ENCODE assay signal across 17 mouse cellular contexts in the genomic region with DNA sequence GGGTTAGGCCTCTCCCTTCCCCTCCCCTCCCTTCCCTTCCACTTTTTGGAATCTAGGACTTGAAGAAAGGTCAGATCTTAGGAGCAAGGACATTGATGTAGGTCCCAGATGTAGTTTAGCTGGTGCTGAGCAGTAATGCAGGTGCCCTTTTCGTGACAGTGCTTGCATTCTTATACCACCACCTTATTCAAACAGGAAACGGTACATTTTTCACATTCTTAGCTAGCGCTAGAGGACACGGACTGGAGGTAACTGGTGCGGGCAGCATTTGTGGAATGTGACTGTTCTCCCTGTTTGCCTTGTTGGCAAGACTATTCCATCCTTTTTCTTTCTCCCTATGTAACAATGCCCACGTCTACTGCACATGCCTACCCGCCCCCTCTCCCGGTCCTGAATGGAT.
A peak's percentile ranks its signal among the peaks of the same experiment; 100 is the strongest.
DNase-seq lines count a peak whose midpoint lies in the region; ATAC-seq and TF ChIP-seq lines count a peak whose summit lies in the region.
"Had no signal": no experiment of that assay in that cellular context is flagged by ENCODE, and none has a peak within 500 bp of the region (broad histone marks: within the 10 kb centered on the region; RNA-seq: fewer than 3 reads in every experiment).

No protein-coding gene starts in this region.

- 0 out of 2 replicates have a peak, but pooled peaks have one; percentile 14 for ATAC-seq in kidney, embryonic 15.5 days (replicated peaks; ENCODE audit: low FRiP score)
- ATAC-seq in lung, embryonic 16.5 days (ENCODE audit: low read depth) = peak; percentile 77
- ATAC-seq in intestine, postnatal 0 days = no peak
- ATAC-seq: inflammation-experienced regulatory T-cells, adult 6 months had no signal

- H3K4me2 ChIP-seq in kidney, embryonic 15.5 days = no peak overlapping the region
- H3K4me2 ChIP-seq in lung, embryonic 16.5 days (ENCODE audit: low read depth, low read length) = peak overlapping the region; percentile 26; the same call in 1 of the 2 replicates
- H3K4me2 ChIP-seq in intestine, postnatal 0 days (replicated peaks; ENCODE audit: low read depth) = no peak overlapping the region

- H3K27me3 ChIP-seq in heart, embryonic 10.5 days (ENCODE audit: insufficient read depth, poor library complexity, severe bottlenecking) = no peaks in the 10 kb centered on the region
- H3K27me3 ChIP-seq in kidney, embryonic 15.5 days = no peaks in the 10 kb centered on the region
- H3K27me3 ChIP-seq in lung, embryonic 16.5 days (ENCODE audit: control insufficient read depth, insufficient read depth, low read depth, low read length) = no peaks in the 10 kb centered on the region
- no peaks in the 10 kb centered on the region for H3K27me3 ChIP-seq in intestine, postnatal 0 days (replicated peaks; ENCODE audit: control insufficient read depth, insufficient read depth, low read length)
- H3K27me3 ChIP-seq: megakaryocyte, embryonic 14.5 days had no signal

- H3K36me3 ChIP-seq in heart, embryonic 10.5 days = no peaks in the 10 kb centered on the region
- H3K36me3 ChIP-seq in kidney, embryonic 15.5 days = no peaks in the 10 kb centered on the region
- H3K36me3 ChIP-seq in lung, embryonic 16.5 days (ENCODE audit: control insufficient read depth, insufficient read depth, low read length) = no peaks in the 10 kb centered on the region
- H3K36me3 ChIP-seq in intestine, postnatal 0 days (ENCODE audit: control insufficient read depth, insufficient read depth) = no peaks in the 10 kb centered on the region
- H3K36me3 ChIP-seq: G1E had no signal

- no peak for DNase-seq in heart, embryonic 10.5 days (ENCODE audit: low spot score)
- DNase-seq in heart, adult 9 months (ENCODE audit: low spot score in 2 of 2) = no peak
- peak; percentile 71 for DNase-seq in ZHBTc4 (ENCODE audit: low read depth, low spot score)
- no peak for DNase-seq in gastrocnemius, postnatal 14 days
- DNase-seq in spleen, postnatal 10 days (ENCODE audit: low spot score in 2 of 2) = no peak
- DNase-seq: B cell, adult 2 months; cerebellum, adult 9-10 months; heart, postnatal 36 days; right cerebral cortex, postnatal 25 days; thymus, postnatal 14 days had no signal

- 49% methylated on average over 8 of the region's 8 CpGs for WGBS in heart, embryonic 10.5 days
- 67% methylated on average over 8 of the region's 8 CpGs for WGBS in kidney, embryonic 15.5 days
- WGBS in lung, embryonic 16.5 days = 39% methylated on average over 8 of the region's 8 CpGs
- WGBS in intestine, postnatal 0 days = 61% methylated on average over 8 of the region's 8 CpGs

- H3K4me1 ChIP-seq in heart, embryonic 10.5 days = peaks cover 41% of the 10 kb centered on the region
- H3K4me1 ChIP-seq in kidney, embryonic 15.5 days = peaks cover 36% of the 10 kb centered on the region
- H3K4me1 ChIP-seq in lung, embryonic 16.5 days (replicated peaks; ENCODE audit: control insufficient read depth, insufficient read depth, low read length) = peaks cover 35% of the 10 kb centered on the region
- no peaks in the 10 kb centered on the region for H3K4me1 ChIP-seq in intestine, postnatal 0 days (replicated peaks; ENCODE audit: control insufficient read depth, insufficient read depth, low read length)

- no peak for TF ChIP-seq CTCF in intestine, postnatal 0 days (IDR thresholded peaks at IDR 0.05; ENCODE audit: low read depth)

- no peak overlapping the region for H3K4me3 ChIP-seq in heart, embryonic 10.5 days
- H3K4me3 ChIP-seq in kidney, embryonic 15.5 days (replicated peaks) = no peak overlapping the region
- no peak overlapping the region for H3K4me3 ChIP-seq in lung, embryonic 16.5 days (ENCODE audit: low read length)
- H3K4me3 ChIP-seq in intestine, postnatal 0 days (ENCODE audit: low read depth, low read length) = no peak overlapping the region
- H3K4me3 ChIP-seq: megakaryocyte, embryonic 14.5 days; myocyte had no signal

- intact Hi-C loops in gastrocnemius, postnatal 14 days (cut with DNase I; ENCODE audit: low total_unique reads) = no loop called here

- H3K9ac ChIP-seq in kidney, embryonic 15.5 days = no peak overlapping the region
- 0 out of 2 replicates have a peak overlapping the region, but pooled peaks have one; percentile 25 for H3K9ac ChIP-seq in lung, embryonic 16.5 days (ENCODE audit: low read length)
- H3K9ac ChIP-seq in intestine, postnatal 0 days (ENCODE audit: low read depth, low read length) = no peak overlapping the region

- H3K27ac ChIP-seq in heart, embryonic 10.5 days = peak overlapping the region; percentile 56
- 0 out of 2 replicates have a peak overlapping the region, but pooled peaks have one; percentile 9 for H3K27ac ChIP-seq in kidney, embryonic 15.5 days
- H3K27ac ChIP-seq in lung, embryonic 16.5 days (ENCODE audit: low read length) = peak overlapping the region; percentile 90
- no peak overlapping the region for H3K27ac ChIP-seq in intestine, postnatal 0 days (ENCODE audit: low read depth, low read length)

- no peaks in the 10 kb centered on the region for H3K9me3 ChIP-seq in heart, embryonic 10.5 days
- no peaks in the 10 kb centered on the region for H3K9me3 ChIP-seq in kidney, embryonic 15.5 days (replicated peaks)
- no peaks in the 10 kb centered on the region for H3K9me3 ChIP-seq in lung, embryonic 16.5 days (ENCODE audit: control insufficient read depth, low read length)
- no peaks in the 10 kb centered on the region for H3K9me3 ChIP-seq in intestine, postnatal 0 days (ENCODE audit: control insufficient read depth)
- H3K9me3 ChIP-seq: G1E had no signal
